Mouse (Mus musculus): ENCODE data around the gene Cela3a.

Cela3a gene

GRCm38 (mm10) chr4:137369954-137370750 lies 39.4 kb downstream of the Cela3a start:
- peak; percentile 60 to 67 for DNase-seq

- DNase-seq = no peak
Measured at GRCm38 (mm10) chr4:137368198-137368597, 41.4 kb downstream of the Cela3a start.

- DNase-seq = no peak
Measured at GRCm38 (mm10) chr4:137367275-137368088, 42.1 kb downstream of the Cela3a start.

GRCm38 (mm10) chr4:137366097-137366496 lies 43.5 kb downstream of the Cela3a start:
- no peak for DNase-seq

- no peak for DNase-seq
Measured at GRCm38 (mm10) chr4:137365356-137366062, 44.1 kb downstream of the Cela3a start.

GRCm38 (mm10) chr4:137364826-137365225 lies 44.8 kb downstream of the Cela3a start:
- DNase-seq = no peak

- no peak for DNase-seq
Measured at GRCm38 (mm10) chr4:137360996-137361395, 48.6 kb downstream of the Cela3a start.

- DNase-seq = no peak
Measured at GRCm38 (mm10) chr4:137358291-137359002, 51.1 kb downstream of the Cela3a start.

GRCm38 (mm10) chr4:137357517-137358254 lies 51.9 kb downstream of the Cela3a start, which contains the start of gene Cdc42:
Gene Cdc42, minus strand, starts transcription at chr4:137357720.
- peak; percentile 98 for DNase-seq

GRCm38 (mm10) chr4:137356674-137357510 lies 52.7 kb downstream of the Cela3a start:
- peak; percentile 56 to 63 for DNase-seq

Data from kidney, adult 8-10 months (tissue).